Mouse (Mus musculus) kidney, postnatal 14 days (tissue): Measurements from ENCODE around the gene Rab3d.
"Not testable (repeated sequence)": the region's sequence is repeated elsewhere in the genome, so short reads cannot be mapped to it uniquely, and the experiment has no call there.

ENCODE experiments used
- DNase-seq: peaks from one replicate; pipeline ENCODE4 v3.0.0; 2022; ENCODE audit warnings: mixed read lengths

The Rab3d gene

DNA sequence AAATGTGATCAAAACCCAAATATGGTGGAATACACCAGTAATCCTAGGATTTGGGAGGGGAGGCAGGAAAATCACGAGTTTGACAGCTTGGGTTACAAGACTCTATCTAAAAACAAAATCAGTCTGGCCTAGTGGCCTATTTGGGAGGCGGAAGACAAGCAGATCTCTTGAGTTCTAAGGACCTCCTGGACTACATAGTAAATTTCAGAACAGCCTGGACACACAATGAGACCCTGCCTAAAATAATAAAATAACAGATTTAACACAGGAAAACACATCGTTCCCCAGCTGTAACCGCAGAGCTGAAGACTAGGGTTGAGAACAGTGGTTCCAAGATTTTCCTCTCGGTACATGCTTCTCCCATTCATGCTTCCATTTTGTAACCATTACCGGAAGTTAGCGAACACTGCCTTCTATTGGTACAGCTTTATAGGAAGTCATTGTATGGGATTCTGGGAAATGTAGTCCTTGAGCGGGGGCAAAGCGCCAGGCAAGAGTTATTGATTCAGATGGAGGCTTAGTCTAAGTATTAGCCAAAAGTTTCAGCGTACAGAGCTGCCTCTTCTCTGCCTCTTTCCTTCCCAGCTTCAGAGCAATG, 16.7 kb downstream of the Rab3d start:
- peak; percentile 77 for DNase-seq

DNA sequence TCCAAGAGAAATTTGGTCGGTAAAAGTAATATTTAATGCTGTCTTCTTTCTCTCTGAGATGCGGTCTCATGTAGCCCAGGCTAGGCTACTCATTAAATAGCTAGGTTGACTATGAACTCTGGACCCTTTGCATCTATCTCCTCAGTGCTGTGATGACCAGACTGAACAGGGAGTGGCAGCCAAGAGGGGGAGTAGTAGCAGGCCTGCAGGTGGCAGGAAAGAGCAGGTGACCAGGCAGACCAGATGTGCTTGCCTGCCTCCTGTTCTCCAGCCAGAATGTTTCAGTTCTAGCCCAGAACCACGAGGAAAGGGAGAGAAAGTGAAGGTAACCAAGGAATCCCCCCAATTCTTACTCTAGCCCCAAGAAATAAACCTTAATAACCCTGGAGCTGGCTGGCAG, 28.8 kb downstream of the Rab3d start:
- DNase-seq: no peak

GRCm38 (mm10) chr9:21876601-21877000, 41.4 kb downstream of the Rab3d start:
- no peak for DNase-seq

DNA sequence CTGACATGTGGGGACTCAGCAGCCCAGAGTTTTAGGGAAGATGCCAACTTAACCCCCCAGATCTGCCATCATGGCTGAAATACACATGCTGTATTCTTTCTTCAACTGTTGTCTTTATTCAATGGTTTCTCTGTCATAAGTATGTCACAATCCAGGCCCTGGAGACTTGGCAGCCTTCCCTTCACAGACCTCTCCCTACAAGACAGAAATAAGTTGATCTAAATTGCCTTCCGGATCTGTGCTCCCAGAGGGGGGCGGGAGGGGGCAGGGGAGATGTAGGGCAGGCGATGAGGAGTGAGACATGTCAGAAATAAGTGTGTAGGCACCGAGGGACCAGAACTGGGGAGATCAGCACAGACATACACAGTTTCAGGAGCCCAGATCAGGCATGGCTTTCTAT, 45.8 kb downstream of the Rab3d start:
- DNase-seq: no peak

- DNase-seq: peak; percentile 69
Measured at GRCm38 (mm10) chr9:21870879-21871524, 47.0 kb downstream of the Rab3d start.

DNA sequence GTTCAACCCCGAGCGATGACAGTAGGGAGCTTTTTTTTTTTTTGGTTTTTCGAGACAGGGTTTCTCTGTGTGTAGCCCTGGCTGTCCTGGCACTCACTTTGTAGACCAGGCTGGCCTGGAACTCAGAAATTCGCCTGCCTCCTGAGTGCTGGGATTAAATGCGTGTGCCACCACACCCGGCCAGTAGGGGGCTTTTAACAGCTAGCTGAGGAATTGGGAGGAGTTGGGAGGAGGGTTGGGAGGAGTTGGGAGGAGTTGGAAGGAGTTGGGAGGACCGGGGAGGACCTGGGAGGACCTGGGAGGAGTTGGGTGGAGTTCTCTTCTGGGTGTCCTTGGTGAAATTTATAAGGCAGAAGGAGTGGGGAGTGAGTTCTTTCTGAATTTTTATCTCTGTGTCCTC, 48.7 kb downstream of the Rab3d start:
- peak; percentile 77 for DNase-seq

- no peak for DNase-seq
Measured at GRCm38 (mm10) chr9:21867726-21868125, 50.3 kb downstream of the Rab3d start.

DNA sequence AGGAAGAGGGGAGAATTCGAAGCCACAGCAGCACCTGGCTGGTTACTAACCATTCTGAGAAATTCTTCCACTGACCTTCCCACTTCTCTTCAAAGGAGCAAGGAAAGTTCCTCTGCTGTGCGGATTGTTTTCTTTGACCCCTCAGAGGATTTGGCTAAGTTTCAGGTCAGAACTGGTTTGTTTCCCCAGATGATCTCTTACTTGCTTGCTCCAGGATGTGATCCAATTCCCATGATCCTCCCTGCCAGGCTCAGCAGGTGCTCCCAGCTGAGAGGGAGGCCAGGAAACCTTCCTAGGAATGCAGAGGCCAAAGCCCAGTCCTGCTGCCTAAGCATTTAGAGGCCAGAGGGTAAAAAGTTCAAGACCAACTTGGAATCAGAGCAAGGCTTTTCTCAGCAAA, 51.4 kb downstream of the Rab3d start:
- peak; percentile 81 for DNase-seq

- DNase-seq: no peak
Measured at GRCm38 (mm10) chr9:21865673-21866398, 52.2 kb downstream of the Rab3d start.

DNA sequence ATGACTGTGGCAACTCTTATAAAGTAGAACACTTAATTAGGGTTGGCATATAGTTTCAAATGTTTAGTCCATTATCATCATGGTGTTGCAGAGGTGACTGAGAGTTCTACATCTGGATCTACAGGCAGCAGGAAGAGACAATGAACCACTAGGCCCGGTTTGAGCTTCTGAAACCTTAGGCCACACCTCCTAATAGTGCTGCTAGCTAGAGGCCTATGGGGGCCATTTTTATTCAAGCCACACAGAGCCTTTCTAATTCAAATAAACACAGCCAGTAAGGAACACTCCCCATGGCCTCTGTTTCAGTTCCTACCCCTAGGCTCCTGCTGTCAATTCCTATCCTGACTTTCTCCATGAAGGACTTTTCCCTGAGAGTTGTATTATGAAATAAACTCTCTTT, 55.8 kb downstream of the Rab3d start:
- DNase-seq: no peak

DNA sequence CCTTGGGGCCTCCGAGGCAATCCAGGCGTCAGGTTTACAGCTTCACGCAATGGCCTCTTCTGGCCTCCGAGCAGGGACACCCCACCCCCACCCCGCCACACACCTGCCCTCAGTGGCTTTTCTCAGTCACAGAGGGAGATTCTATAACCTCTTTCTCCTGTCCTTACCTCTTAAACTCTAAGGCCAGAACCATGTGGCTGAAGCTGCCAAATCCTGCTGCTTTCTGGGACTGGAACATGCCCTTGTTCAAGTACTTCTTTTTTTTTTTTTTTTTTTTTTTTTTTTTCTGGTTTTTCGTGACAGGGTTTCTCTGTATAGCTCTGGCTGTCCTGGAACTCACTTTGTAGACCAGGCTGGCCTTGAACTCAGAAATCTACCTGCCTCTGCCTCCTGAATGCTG, 57.6 kb downstream of the Rab3d start:
- DNase-seq: not testable (repeated sequence)

GRCm38 (mm10) chr9:21859606-21860005, 58.4 kb downstream of the Rab3d start:
- DNase-seq: no peak

- peak; percentile 90 for DNase-seq
Measured at GRCm38 (mm10) chr9:21858084-21858483, 59.9 kb downstream of the Rab3d start.

- DNase-seq: no peak
Measured at GRCm38 (mm10) chr9:21857501-21857900, 60.5 kb downstream of the Rab3d start.
